Mouse (Mus musculus): ENCODE measurements around the gene Trim65. TPM values are rescaled to one million over a fixed set of nuclear protein-coding genes. Genes with fewer than 3 reads are reported as not detected.
"Not testable (repeated sequence)": the region's sequence is repeated elsewhere in the genome, so short reads cannot be mapped to it uniquely, and the experiment has no call there.

Gene Trim65
- polyA plus RNA-seq, 1 experiment, result 2.9 TPM

GRCm38 (mm10) chr11:116095573-116095972 lies 35.4 kb downstream of the Trim65 start:
- H3K4me1 ChIP-seq (ENCODE audit: control insufficient read depth, insufficient read depth, low read length), result no peaks in the 10 kb centered on the region
- H3K27ac ChIP-seq (ENCODE audit: insufficient read depth, low read length), result no peak overlapping the region
- TF ChIP-seq CTCF (IDR thresholded peaks at IDR 0.05; ENCODE audit: borderline replicate concordance, insufficient read depth, low read length) (no peak), POLR2A (IDR thresholded peaks at IDR 0.05; ENCODE audit: low read depth, low read length) (no peak)
- no peak overlapping the region for H3K4me3 ChIP-seq (ENCODE audit: insufficient read depth, low read length)

- Histone ChIP-seq H3K4me3 (ENCODE audit: insufficient read depth, low read length) (no peak overlapping the region), H3K27ac (ENCODE audit: insufficient read depth, low read length) (no peak overlapping the region), H3K4me1 (ENCODE audit: control insufficient read depth, insufficient read depth, low read length) (no peaks in the 10 kb centered on the region)
- TF ChIP-seq CTCF (IDR thresholded peaks at IDR 0.05; ENCODE audit: borderline replicate concordance, insufficient read depth, low read length) (no peak), POLR2A (IDR thresholded peaks at IDR 0.05; ENCODE audit: low read depth, low read length) (no peak)
Observed at GRCm38 (mm10) chr11:116093771-116094565, 37.0 kb downstream of the Trim65 start.

- not testable (repeated sequence) for H3K4me3 ChIP-seq (ENCODE audit: insufficient read depth, low read length); H3K27ac ChIP-seq (ENCODE audit: insufficient read depth, low read length); H3K4me1 ChIP-seq (ENCODE audit: control insufficient read depth, insufficient read depth, low read length)
Observed at GRCm38 (mm10) chr11:116092959-116093358, 38.0 kb downstream of the Trim65 start.

- TF ChIP-seq CTCF (IDR thresholded peaks at IDR 0.05; ENCODE audit: borderline replicate concordance, insufficient read depth, low read length) (no peak), POLR2A (IDR thresholded peaks at IDR 0.05; ENCODE audit: low read depth, low read length) (no peak)
- H3K4me1 ChIP-seq (ENCODE audit: control insufficient read depth, insufficient read depth, low read length), result no peaks in the 10 kb centered on the region
- H3K27ac ChIP-seq (ENCODE audit: insufficient read depth, low read length), result no peak overlapping the region
- H3K4me3 ChIP-seq (ENCODE audit: insufficient read depth, low read length), result no peak overlapping the region
Observed at GRCm38 (mm10) chr11:116091591-116091990, 39.3 kb downstream of the Trim65 start.

- Histone ChIP-seq H3K4me1 (ENCODE audit: control insufficient read depth, insufficient read depth, low read length) (peaks cover 2% of the 10 kb centered on the region; the same call in 1 of the 2 replicates), H3K27ac (ENCODE audit: insufficient read depth, low read length) (no peak overlapping the region), H3K4me3 (ENCODE audit: insufficient read depth, low read length) (no peak overlapping the region)
- no peak for TF ChIP-seq POLR2A (IDR thresholded peaks at IDR 0.05; ENCODE audit: low read depth, low read length)
- no peak for TF ChIP-seq CTCF (IDR thresholded peaks at IDR 0.05; ENCODE audit: borderline replicate concordance, insufficient read depth, low read length)
Observed at GRCm38 (mm10) chr11:116089545-116089944, 41.4 kb downstream of the Trim65 start.

GRCm38 (mm10) chr11:116088741-116089394 lies 42.1 kb downstream of the Trim65 start:
- H3K4me3 ChIP-seq (ENCODE audit: insufficient read depth, low read length), result no peak overlapping the region
- H3K4me1 ChIP-seq (ENCODE audit: control insufficient read depth, insufficient read depth, low read length), result peaks cover 2% of the 10 kb centered on the region; the same call in 1 of the 2 replicates
- TF ChIP-seq POLR2A (IDR thresholded peaks at IDR 0.05; ENCODE audit: low read depth, low read length) (no peak), CTCF (IDR thresholded peaks at IDR 0.05; ENCODE audit: borderline replicate concordance, insufficient read depth, low read length) (no peak)
- no peak overlapping the region for H3K27ac ChIP-seq (ENCODE audit: insufficient read depth, low read length)

- no peak overlapping the region for H3K27ac ChIP-seq (ENCODE audit: insufficient read depth, low read length)
- no peak overlapping the region for H3K4me3 ChIP-seq (ENCODE audit: insufficient read depth, low read length)
- TF ChIP-seq CTCF (IDR thresholded peaks at IDR 0.05; ENCODE audit: borderline replicate concordance, insufficient read depth, low read length) (no peak), POLR2A (IDR thresholded peaks at IDR 0.05; ENCODE audit: low read depth, low read length) (no peak)
- H3K4me1 ChIP-seq (ENCODE audit: control insufficient read depth, insufficient read depth, low read length), result peaks cover 2% of the 10 kb centered on the region; the same call in 1 of the 2 replicates
Observed at GRCm38 (mm10) chr11:116088188-116088587, 42.7 kb downstream of the Trim65 start.

GRCm38 (mm10) chr11:116087194-116088130 lies 43.5 kb downstream of the Trim65 start:
- Histone ChIP-seq H3K4me1 (ENCODE audit: control insufficient read depth, insufficient read depth, low read length) (peaks cover 2% of the 10 kb centered on the region; the same call in 1 of the 2 replicates), H3K27ac (ENCODE audit: insufficient read depth, low read length) (no peak overlapping the region), H3K4me3 (ENCODE audit: insufficient read depth, low read length) (peak overlapping the region; percentile 34)
- TF ChIP-seq CTCF (IDR thresholded peaks at IDR 0.05; ENCODE audit: borderline replicate concordance, insufficient read depth, low read length), result peak; percentile 90
- TF ChIP-seq POLR2A (IDR thresholded peaks at IDR 0.05; ENCODE audit: low read depth, low read length), result no peak
